Mouse (Mus musculus): Measurements from ENCODE around the gene Abcf1.
"Not testable (repeated sequence)": the region's sequence is repeated elsewhere in the genome, so short reads cannot be mapped to it uniquely, and the experiment has no call there.

Abcf1 gene

GRCm38 (mm10) chr17:35969418-35970389 is at the start of gene Abcf1:
TSS of gene Abcf1 (minus strand) at chr17:35969761.
- DNase-seq (ENCODE audit: extremely low read depth, low read depth): peak; percentile 84

- DNase-seq (ENCODE audit: extremely low read depth, low read depth): no peak
Observed at GRCm38 (mm10) chr17:36018979-36019378, 49.4 kb upstream of the Abcf1 start.

- no peak for DNase-seq (ENCODE audit: extremely low read depth, low read depth)
Observed at GRCm38 (mm10) chr17:36017046-36017445, 47.5 kb upstream of the Abcf1 start.

GRCm38 (mm10) chr17:36014977-36015376 is 45.4 kb upstream of the Abcf1 start:
- DNase-seq (ENCODE audit: extremely low read depth, low read depth): no peak

- not testable (repeated sequence) for DNase-seq (ENCODE audit: extremely low read depth, low read depth)
Observed at GRCm38 (mm10) chr17:36004409-36004808, 34.8 kb upstream of the Abcf1 start.

- DNase-seq (ENCODE audit: extremely low read depth, low read depth): no peak
Observed at GRCm38 (mm10) chr17:36003331-36003730, 33.8 kb upstream of the Abcf1 start.

- peak; percentile 98 for DNase-seq (ENCODE audit: extremely low read depth, low read depth)
Observed at GRCm38 (mm10) chr17:36001966-36002365, 32.4 kb upstream of the Abcf1 start.

GRCm38 (mm10) chr17:36001121-36001897 is 31.7 kb upstream of the Abcf1 start:
- no peak for DNase-seq (ENCODE audit: extremely low read depth, low read depth)

- no peak for DNase-seq (ENCODE audit: extremely low read depth, low read depth)
Observed at GRCm38 (mm10) chr17:36000349-36000748, 30.8 kb upstream of the Abcf1 start.

- DNase-seq (ENCODE audit: extremely low read depth, low read depth): no peak
Observed at GRCm38 (mm10) chr17:35999356-35999755, 29.8 kb upstream of the Abcf1 start.

- DNase-seq (ENCODE audit: extremely low read depth, low read depth): no peak
Observed at GRCm38 (mm10) chr17:35998545-35999305, 29.2 kb upstream of the Abcf1 start.

GRCm38 (mm10) chr17:35997713-35998510 is 28.4 kb upstream of the Abcf1 start:
- DNase-seq (ENCODE audit: extremely low read depth, low read depth): peak; percentile 93

- peak; percentile 94 for DNase-seq (ENCODE audit: extremely low read depth, low read depth)
Observed at GRCm38 (mm10) chr17:35996949-35997348, 27.4 kb upstream of the Abcf1 start.

GRCm38 (mm10) chr17:35994879-35995240 is 25.3 kb upstream of the Abcf1 start:
- no peak for DNase-seq (ENCODE audit: extremely low read depth, low read depth)

- peak; percentile 92 for DNase-seq (ENCODE audit: extremely low read depth, low read depth)
Observed at GRCm38 (mm10) chr17:35994175-35994878, 24.8 kb upstream of the Abcf1 start.

GRCm38 (mm10) chr17:35993675-35994074 is 24.1 kb upstream of the Abcf1 start:
- DNase-seq (ENCODE audit: extremely low read depth, low read depth): no peak

- no peak for DNase-seq (ENCODE audit: extremely low read depth, low read depth)
Observed at GRCm38 (mm10) chr17:35991781-35992180, 22.2 kb upstream of the Abcf1 start.

- no peak for DNase-seq (ENCODE audit: extremely low read depth, low read depth)
Observed at GRCm38 (mm10) chr17:35981776-35982175, 12.2 kb upstream of the Abcf1 start.

GRCm38 (mm10) chr17:35980363-35980754 is 10.8 kb upstream of the Abcf1 start:
- no peak for DNase-seq (ENCODE audit: extremely low read depth, low read depth)

Measured in MEL-GATA-1-ER (cell line).